Mouse (Mus musculus) intestine, postnatal 0 days (tissue): ENCODE measurements around the gene Cacna1e. TPM values are rescaled to one million over a fixed set of nuclear protein-coding genes. Genes with fewer than 3 reads are reported as not detected.

Experiments
- ATAC-seq: fragments of 200-750 bp; cut with Nextera tagmentation; 2 replicates; pipeline ENCODE4 v1.8.0; 2017; ENCODE audit warnings: mild to moderate bottlenecking, moderate TSS enrichment, moderate library complexity
- H3K27ac ChIP-seq: fragments of 300-500 bp; sonication (generic); 2 replicates; pipeline ENCODE4 v1.5.1; 2014; ENCODE audit warnings: mild to moderate bottlenecking, low read depth, low read length, moderate library complexity
- H3K27me3 ChIP-seq: fragments of 300-500 bp; sonication (generic); replicated peaks from 2 replicates; pipeline ENCODE4 v1.6.1; 2014; ENCODE audit warnings: low read length, mixed read lengths; ENCODE audit not compliant: control insufficient read depth, insufficient read depth
- H3K36me3 ChIP-seq: fragments of 300-500 bp; sonication (generic); 2 replicates; pipeline ENCODE4 v1.6.1; 2014; ENCODE audit warnings: mild to moderate bottlenecking, moderate library complexity; ENCODE audit not compliant: control insufficient read depth, insufficient read depth
- H3K4me1 ChIP-seq: fragments of 300-500 bp; sonication (generic); replicated peaks from 2 replicates; pipeline ENCODE4 v1.6.1; 2014; ENCODE audit warnings: antibody characterized with exemption, low read length, mixed read lengths; ENCODE audit not compliant: control insufficient read depth, insufficient read depth
- H3K4me2 ChIP-seq: fragments of 300-500 bp; sonication (generic); replicated peaks from 2 replicates; pipeline ENCODE4 v1.6.1; 2014; ENCODE audit warnings: low read depth, mild to moderate bottlenecking, moderate library complexity
- H3K4me3 ChIP-seq: fragments of 300-500 bp; sonication (generic); 2 replicates; pipeline ENCODE4 v1.5.1; 2014; ENCODE audit warnings: low read depth, low read length
- H3K9ac ChIP-seq: fragments of 300-500 bp; sonication (generic); 2 replicates; pipeline ENCODE4 v1.6.1; 2014; ENCODE audit warnings: mild to moderate bottlenecking, low read depth, low read length
- H3K9me3 ChIP-seq: fragments of 300-500 bp; sonication (generic); 2 replicates; pipeline ENCODE4 v1.6.1; 2016; ENCODE audit warnings: mixed run types; ENCODE audit not compliant: control insufficient read depth
- CTCF ChIP-seq: sonication (generic); IDR thresholded peaks from 2 replicates; pipeline ENCODE4 v1.5.1; 2016; ENCODE audit warnings: low read depth, mild to moderate bottlenecking, control low read depth, antibody characterized with exemption, moderate library complexity
- WGBS: fragments of 180-500 bp; shearing (Covaris S2); extraction: QIAGEN DNeasy Blood & Tissue Kit; methylation state at CpG from one replicate; pipeline ENCODE4 v1.1.7; 2014; 5-methylcytosine and 5-hydroxymethylcytosine counted together
- polyA plus RNA-seq: library from polyadenylated mRNA; unstranded; fragments of >200 nt; fragmentation: Nextera tagmentation; extraction: Ambion mirVana; gene quantifications from 2 replicates; pipeline ENCODE4 v1.2.1, GENCODE M21; 2015

The Cacna1e gene
- polyA plus RNA-seq, 1 experiment from 2014 or later: 0.74 TPM

DNA sequence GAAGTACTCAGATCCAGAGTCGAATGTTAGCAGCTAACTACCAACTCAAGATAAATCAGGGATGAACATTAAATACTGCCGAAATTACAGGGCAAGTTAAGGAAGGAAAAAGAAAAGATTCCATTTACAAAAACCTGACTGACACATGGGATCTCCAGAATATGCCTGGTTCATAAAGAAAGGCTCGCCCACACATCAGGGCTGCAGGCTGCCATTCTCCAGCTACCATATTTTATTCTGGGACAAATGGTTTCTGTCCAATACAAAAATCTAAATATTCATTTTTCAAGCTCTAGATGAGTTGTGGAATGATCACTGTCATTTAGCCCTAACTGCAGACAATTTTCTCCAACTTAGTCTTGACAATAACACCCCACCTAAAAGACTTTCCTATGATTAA is 301.8 kb downstream of the Cacna1e start:
- H3K9ac ChIP-seq: no peak overlapping the region
- 84% methylated on average over 3 of the region's 3 CpGs for WGBS
- no peak overlapping the region for H3K4me3 ChIP-seq
- H3K36me3 ChIP-seq: no peaks in the 10 kb centered on the region
- no peak overlapping the region for H3K27ac ChIP-seq
- H3K4me2 ChIP-seq: no peak overlapping the region
- TF ChIP-seq CTCF: no peak
- no peaks in the 10 kb centered on the region for H3K4me1 ChIP-seq
- no peaks in the 10 kb centered on the region for H3K27me3 ChIP-seq
- no peaks in the 10 kb centered on the region for H3K9me3 ChIP-seq
- no peak for ATAC-seq

DNA sequence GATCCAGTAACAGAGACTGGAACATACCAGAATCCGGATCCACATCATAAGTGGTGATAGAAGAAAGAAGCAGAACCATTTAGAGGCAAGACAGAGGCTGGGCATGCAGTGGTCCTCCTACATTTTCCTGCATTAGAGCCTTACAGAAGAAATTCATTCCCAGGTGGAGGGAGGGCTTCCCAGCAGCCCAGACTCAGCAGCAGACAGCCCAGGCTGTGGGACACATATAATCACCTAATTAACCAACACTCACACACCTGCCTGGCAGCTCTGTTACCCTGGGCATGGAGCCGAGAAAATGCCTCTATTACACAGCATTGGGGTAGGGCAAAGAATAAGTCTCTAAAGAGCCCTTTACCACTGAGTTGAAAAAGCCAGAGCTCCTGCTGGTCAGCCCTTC is 304.4 kb downstream of the Cacna1e start:
- H3K4me2 ChIP-seq: no peak overlapping the region
- no peaks in the 10 kb centered on the region for H3K27me3 ChIP-seq
- H3K4me1 ChIP-seq: no peaks in the 10 kb centered on the region
- no peaks in the 10 kb centered on the region for H3K9me3 ChIP-seq
- no peak overlapping the region for H3K27ac ChIP-seq
- H3K36me3 ChIP-seq: no peaks in the 10 kb centered on the region
- WGBS: 85% methylated on average over 2 of the region's 2 CpGs
- no peak for ATAC-seq
- no peak overlapping the region for H3K9ac ChIP-seq
- TF ChIP-seq CTCF: no peak
- no peak overlapping the region for H3K4me3 ChIP-seq

DNA sequence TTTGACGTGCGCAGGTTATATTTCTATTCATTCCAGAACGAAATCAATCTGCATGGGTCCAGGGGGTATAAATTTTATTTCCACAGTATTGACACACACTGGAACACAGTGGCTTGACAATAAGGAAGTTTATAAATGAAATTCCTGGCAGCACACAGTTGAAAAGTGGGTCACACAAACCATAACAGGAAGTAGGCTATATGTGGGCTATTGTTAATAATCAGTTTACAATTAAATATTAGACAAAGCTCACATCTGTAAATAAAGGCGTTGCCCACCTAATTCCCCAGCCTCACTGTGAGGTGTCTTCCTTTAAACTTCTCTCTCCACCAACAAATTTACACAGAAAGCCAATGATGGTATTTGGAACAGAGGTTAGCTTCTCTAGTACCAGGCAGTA is 305.6 kb downstream of the Cacna1e start:
- H3K27ac ChIP-seq: no peak overlapping the region
- no peak overlapping the region for H3K9ac ChIP-seq
- no peak for TF ChIP-seq CTCF
- H3K9me3 ChIP-seq: no peaks in the 10 kb centered on the region
- H3K4me3 ChIP-seq: no peak overlapping the region
- WGBS: 65% methylated on average over 4 of the region's 4 CpGs
- no peaks in the 10 kb centered on the region for H3K36me3 ChIP-seq
- no peak overlapping the region for H3K4me2 ChIP-seq
- no peaks in the 10 kb centered on the region for H3K27me3 ChIP-seq
- no peaks in the 10 kb centered on the region for H3K4me1 ChIP-seq
- ATAC-seq: no peak

DNA sequence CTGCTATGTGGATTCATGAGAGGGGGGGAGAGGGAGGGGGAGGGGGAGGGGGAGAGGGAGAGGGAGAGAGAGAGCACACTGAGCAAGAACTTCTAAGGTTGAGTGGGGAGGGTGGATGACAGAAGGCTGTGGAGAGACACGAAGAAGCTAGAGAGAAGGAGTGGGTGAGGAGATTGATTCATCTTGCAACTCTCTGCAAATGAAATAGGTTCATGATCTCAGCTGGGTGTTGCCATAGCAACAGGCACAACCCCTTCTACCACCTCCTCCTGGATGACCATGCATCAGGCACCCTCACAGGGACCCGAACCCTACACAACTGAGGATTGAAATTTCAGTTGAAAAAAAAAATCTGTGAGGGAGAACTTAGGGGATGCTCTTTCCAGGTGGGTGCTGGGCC is 307.9 kb downstream of the Cacna1e start:
- 69% methylated on average over 2 of the region's 2 CpGs for WGBS
- TF ChIP-seq CTCF: no peak
- Histone ChIP-seq H3K36me3 (no peaks in the 10 kb centered on the region), H3K4me2 (no peak overlapping the region), H3K27me3 (no peaks in the 10 kb centered on the region), H3K27ac (no peak overlapping the region), H3K4me1 (no peaks in the 10 kb centered on the region), H3K4me3 (no peak overlapping the region), H3K9ac (no peak overlapping the region), H3K9me3 (no peaks in the 10 kb centered on the region)
- no peak for ATAC-seq

DNA sequence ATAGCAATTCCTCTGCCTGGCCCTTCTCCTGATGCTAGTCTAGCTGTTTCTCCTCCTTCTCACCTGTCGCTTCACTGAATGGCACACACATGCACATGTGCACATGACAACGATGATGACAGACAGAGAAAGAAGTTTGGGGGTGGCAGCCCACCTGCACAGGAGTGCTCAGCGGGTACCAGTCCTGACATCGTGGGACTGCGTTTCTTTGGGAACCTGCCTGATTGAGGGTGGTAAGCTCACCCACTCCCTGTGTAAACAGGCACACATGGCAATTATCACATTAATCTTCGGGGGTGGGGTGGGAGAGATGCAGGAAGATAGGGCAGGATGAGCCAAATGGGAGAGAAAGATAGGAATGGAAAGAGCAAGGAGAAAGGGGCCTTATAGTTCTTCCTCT is 318.3 kb downstream of the Cacna1e start:
- Histone ChIP-seq H3K27me3 (no peaks in the 10 kb centered on the region), H3K4me2 (no peak overlapping the region), H3K4me3 (no peak overlapping the region), H3K9me3 (no peaks in the 10 kb centered on the region), H3K9ac (no peak overlapping the region), H3K4me1 (no peaks in the 10 kb centered on the region), H3K27ac (no peak overlapping the region), H3K36me3 (no peaks in the 10 kb centered on the region)
- TF ChIP-seq CTCF: no peak
- WGBS: 69% methylated on average over 6 of the region's 6 CpGs
- ATAC-seq: no peak

DNA sequence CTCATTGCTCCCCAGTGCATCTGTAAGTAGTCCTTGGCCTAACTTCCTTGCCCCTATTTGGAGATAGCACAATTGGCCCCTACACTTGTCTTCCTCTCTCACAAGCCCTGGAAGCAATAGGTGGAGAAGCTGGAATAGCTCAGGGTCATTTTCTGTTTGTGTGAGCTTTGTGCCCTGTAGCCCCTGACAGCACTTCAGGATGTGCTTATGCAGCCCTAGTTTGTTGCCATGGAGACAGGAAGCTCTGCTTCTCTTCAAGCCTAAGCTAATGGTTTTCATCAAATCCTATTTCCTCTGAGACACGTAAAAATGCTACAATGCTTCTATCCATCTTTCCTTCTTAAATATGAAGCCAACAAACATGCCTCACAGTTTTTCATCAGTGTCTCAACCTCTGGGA is 328.5 kb downstream of the Cacna1e start:
- Histone ChIP-seq H3K4me1 (no peaks in the 10 kb centered on the region), H3K27me3 (no peaks in the 10 kb centered on the region), H3K27ac (no peak overlapping the region), H3K9me3 (no peaks in the 10 kb centered on the region), H3K36me3 (no peaks in the 10 kb centered on the region), H3K4me3 (no peak overlapping the region), H3K4me2 (no peak overlapping the region), H3K9ac (no peak overlapping the region)
- 49% methylated on average over 1 of the region's 1 CpGs for WGBS
- no peak for ATAC-seq
- TF ChIP-seq CTCF: no peak

DNA sequence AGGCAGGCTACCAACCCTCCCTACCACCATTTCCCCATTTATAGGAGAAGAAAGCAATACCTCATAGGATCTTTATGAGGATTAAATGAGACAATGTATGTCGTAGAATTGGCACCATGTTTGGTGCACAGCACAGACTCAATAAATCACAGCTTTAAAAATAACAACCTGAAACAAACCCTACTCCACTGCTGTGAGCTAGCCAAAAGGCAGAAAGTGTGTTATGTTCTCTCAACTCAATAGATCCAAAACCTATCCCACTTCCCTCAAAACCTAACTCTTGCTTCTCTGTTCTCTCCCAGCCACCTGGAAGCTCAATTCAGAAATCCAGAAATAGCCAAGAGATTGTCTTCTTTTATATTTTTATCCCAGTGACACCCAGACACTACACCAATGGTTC is 331.2 kb downstream of the Cacna1e start:
- no peaks in the 10 kb centered on the region for H3K27me3 ChIP-seq
- H3K27ac ChIP-seq: no peak overlapping the region
- no peaks in the 10 kb centered on the region for H3K4me1 ChIP-seq
- no peaks in the 10 kb centered on the region for H3K36me3 ChIP-seq
- WGBS: 60% methylated on average over 1 of the region's 1 CpGs
- no peak overlapping the region for H3K9ac ChIP-seq
- H3K4me3 ChIP-seq: no peak overlapping the region
- no peak for TF ChIP-seq CTCF
- H3K4me2 ChIP-seq: no peak overlapping the region
- ATAC-seq: no peak
- no peaks in the 10 kb centered on the region for H3K9me3 ChIP-seq
